Mouse (Mus musculus): ENCODE measurements around the gene Cactin.

The Cactin gene

GRCm38 (mm10) chr10:81363436-81364346, 42.8 kb downstream of the Cactin start:
- in situ Hi-C loops (cut with MboI, MseI), result no loop called here

- in situ Hi-C loops (cut with MboI, MseI), result no loop called here
Observed at GRCm38 (mm10) chr10:81364666-81365065, 43.8 kb downstream of the Cactin start.

GRCm38 (mm10) chr10:81365073-81365472, 44.2 kb downstream of the Cactin start:
- in situ Hi-C loops (cut with MboI, MseI), result no loop called here

DNA sequence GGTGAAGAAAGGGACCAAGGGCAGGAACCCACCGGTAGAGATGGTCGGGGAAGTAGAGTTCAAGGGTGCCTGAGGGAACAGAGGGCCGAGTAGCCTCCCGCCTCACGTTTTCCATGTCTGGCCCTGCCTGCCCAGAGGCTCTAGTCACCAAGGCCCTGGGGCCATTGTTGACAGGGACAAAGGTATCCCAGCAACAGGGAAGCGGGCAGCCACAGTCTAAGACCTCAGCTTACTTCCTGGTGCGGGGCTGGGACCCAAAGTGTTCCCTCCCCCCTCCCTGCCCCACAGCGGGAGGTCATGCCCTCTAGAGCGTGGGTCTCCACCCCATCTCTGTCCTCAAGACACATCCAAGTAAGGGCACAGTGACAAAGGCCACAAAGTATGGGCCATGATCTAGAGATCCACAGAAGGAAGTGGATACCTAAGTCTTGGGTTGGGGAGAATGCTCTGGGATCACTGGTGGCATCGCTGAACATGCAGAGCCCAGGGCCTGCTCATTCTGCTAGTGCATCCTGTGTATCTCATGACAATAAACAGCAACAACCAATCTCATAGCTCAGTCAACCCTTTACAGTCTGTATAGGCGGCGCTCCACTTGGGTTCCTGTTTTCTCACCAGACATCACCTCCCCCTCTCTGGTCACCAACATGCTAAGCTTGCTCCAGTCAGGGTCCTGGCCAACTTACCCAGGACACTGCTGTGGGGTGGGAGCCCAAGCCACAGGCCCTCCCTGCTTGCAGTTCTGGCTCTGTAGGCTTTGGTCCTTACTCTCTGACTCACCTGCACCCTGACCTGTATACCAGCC, 45.0 kb downstream of the Cactin start, which contains the start of gene 4930404N11Rik:
4930404N11Rik (minus strand) TSS at position 145 of the 805 bp plus-strand sequence.
- in situ Hi-C loops (cut with MboI, MseI), result no loop called here

- in situ Hi-C loops (cut with MboI, MseI), result no loop called here
Observed at GRCm38 (mm10) chr10:81366477-81367206, 45.7 kb downstream of the Cactin start.

DNA sequence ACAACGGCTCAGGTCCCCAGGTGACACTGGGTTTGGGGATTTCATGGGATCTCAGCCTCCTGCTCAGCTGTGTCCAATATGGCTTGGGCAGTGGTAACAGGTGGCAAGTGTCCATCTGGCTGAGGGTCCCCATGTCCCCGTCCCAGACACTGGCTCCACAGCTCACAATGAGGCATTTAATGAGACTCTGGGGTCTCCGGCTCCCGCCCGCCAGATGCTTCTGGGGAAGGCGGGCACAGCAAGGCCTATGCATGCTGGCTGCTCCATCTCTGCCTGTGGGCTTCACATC, 46.2 kb downstream of the Cactin start:
- in situ Hi-C loops (cut with MboI, MseI), result no loop called here

DNA sequence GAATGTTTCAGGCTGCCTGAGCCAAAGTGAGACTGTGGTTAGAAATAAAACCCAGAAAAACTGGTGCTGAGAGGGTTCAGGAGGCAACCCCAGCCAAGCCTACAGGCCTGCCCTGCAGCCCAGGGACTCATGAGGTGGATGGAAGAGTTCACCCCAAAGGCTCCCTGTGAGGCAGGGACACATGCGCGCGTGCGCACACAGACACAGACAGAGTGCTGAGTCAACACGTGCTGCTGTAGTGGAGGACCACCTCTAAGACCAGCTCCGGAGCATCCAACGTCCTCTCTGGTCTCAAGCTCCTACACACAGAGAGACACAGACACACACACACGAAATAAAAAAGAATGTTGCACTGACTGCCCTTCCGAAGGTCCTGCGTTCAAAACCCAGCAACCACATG, 54.4 kb downstream of the Cactin start:
- in situ Hi-C loops (cut with MboI, MseI), result loop anchor here (10.0 kb wide), 1 partner anchor 551 kb away; the partner anchor contains the start of gene Oaz1

Measured in T-helper 1 cell (primary cell).